Mouse (Mus musculus) B cell, adult 67 days (primary cell): Measurements from ENCODE around the gene Thap12. TPM values are rescaled to one million over a fixed set of nuclear protein-coding genes. Genes with fewer than 3 reads are reported as not detected.

Experiments
- total RNA-seq, 2 experiments: library from RNA; stranded (reverse); gene quantifications; 4 replicates each; pipeline ENCODE4 v1.2.4; 2023

The Thap12 gene
- total RNA-seq = 10 to 100 TPM; 48.6 to 49.7 TPM

DNA sequence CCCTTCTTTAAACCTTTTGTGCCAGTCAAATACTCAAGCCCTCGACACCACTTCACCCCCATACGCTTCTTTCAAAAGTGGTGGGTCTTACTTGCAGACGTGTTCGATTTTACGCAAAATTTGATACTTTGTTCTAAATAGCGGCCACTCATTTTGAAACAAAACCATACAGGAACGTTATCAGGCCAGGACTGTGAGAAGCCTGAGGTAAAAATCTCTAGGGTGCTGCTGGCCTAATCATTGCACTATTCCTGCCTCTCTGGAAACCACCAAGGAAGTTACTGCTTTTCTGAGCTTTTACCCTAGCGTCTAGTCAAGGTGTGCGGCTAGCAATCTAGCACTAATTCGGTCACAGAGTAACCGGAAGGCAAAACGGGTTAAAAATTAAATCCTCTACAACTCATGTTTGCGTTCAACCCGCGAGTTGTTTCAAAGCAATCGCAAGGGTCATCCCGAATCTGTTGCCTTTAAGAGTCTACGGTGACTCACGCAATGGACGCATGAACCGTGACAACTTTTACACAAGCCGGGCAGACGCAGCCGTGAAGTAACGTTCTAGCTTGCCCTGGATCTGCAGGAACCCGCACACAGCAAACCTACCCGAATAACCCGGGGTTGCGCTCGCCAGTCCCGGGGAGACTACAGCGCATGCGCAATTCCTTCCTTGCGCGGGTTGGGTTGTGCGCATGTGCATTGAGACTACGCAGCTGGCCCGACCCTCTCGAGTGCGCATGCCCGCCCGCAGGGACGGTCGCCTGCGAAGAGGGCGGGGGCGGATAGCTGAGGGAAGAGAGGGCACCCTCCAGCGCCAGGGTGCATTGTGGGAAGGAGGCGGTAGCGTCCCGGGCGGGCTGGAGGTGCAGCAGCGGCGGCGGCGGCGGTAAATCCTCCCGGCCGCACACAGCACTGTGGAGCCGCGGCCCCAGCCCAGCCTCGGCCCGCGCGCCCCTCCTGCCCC, at the start of gene Thap12:
Gene Thap12, plus strand, starts transcription at position 821 of the 958 bp plus-strand sequence.

DNA sequence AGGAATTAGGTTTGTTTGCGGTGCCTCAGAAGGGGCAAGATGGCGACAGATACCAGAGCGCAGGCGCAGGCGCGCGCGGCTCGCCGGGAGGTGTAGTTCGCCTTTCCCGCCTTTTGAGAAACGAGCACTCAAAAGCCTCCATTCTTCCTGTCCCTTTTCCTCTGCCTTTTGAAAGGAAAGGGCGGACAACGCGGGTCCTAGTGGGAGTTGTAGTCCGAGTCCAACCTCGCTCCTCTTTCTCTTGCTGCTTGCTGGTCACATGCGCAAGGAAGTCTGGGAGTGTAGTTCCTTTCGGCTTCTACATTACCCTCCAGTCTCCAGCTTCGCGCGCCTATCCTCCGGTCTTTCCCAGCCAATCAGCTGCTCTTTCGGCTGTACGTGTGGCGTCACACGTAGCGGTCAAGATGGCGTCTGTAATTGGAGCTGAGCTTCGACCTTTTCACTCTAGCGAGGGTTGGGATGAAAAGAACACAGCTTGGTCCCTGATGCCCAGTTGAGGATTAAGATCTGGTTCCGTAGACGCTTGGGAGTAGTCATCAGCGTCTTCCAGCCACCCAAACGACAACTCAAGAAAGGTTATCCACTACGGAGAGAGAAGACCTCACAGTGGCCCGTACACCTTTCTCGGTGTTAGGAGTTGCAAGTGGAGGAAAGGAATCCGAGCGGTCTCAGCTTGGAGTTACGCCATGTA, 46.2 kb upstream of the Thap12 start, which contains the start of gene Emsy:
Gene Emsy, minus strand, starts transcription at position 253 of the 691 bp plus-strand sequence.

Other genes with a start within 250 kb of the Thap12 start
- 1 to 10 TPM; 1.3 to 1.5 TPM for gene Lrrc32, start 213.8 kb upstream of the Thap12 start, total RNA-seq
- gene Emsy, start 46.3 kb upstream of the Thap12 start, total RNA-seq = 10 to 100 TPM; 66.1 to 92.4 TPM
- under 1 TPM in 1 of 2 experiments, not detected in 1; 0.29 TPM for gene Wnt11, start 132.0 kb downstream of the Thap12 start, total RNA-seq